Mouse (Mus musculus) frontal cortex, adult (tissue): ENCODE results near the gene Thada.
"Not testable (repeated sequence)": the region's sequence is repeated elsewhere in the genome, so short reads cannot be mapped to it uniquely, and the experiment has no call there.

Experiments used
- ATAC-seq: cut with Nextera tagmentation; 2 replicates; pipeline ENCODE4 v1.9.2; 2017; ENCODE audit warnings: mild to moderate bottlenecking, moderate library complexity, mixed read lengths; ENCODE audit not compliant: low TSS enrichment

Gene Thada

DNA sequence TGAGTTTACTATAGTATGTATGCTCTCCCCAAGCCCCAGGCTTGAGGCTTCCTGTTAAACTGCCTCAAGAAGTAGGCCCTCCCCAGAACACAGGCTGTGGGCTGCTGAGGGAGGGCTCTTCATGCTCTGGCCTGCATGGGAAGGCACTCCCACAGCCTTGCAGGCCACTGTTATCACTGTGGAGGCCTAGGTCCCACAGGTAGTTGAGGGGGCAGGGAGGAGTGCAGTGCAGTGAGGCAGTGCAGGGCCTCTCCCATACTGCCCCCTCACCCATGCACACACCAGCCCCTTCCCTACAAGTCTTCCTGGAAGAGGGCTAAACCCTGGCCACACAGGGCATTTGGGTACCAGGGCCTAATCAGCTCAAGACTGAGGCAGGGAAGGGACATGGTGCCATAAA lies 205.0 kb downstream of the Thada start:
- no peak for ATAC-seq

DNA sequence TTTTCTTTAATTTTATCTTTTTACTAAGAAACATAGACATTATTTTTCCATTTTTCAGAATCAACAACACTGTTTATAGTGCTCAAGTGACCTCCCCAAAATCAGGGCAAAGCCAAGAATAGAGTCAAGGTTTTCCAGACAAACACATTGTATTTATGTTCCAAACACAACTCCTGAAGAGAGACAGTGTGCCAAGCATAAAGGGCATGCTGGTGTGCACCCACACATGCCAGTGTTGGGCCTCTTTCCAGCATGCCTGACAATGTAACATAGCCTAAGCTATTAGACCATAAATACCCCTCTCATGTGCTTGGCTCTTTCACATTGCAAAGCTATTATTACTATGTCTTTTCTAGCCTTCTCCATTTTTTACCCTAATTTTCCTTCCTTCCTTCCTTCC lies 205.8 kb downstream of the Thada start:
- ATAC-seq = no peak

DNA sequence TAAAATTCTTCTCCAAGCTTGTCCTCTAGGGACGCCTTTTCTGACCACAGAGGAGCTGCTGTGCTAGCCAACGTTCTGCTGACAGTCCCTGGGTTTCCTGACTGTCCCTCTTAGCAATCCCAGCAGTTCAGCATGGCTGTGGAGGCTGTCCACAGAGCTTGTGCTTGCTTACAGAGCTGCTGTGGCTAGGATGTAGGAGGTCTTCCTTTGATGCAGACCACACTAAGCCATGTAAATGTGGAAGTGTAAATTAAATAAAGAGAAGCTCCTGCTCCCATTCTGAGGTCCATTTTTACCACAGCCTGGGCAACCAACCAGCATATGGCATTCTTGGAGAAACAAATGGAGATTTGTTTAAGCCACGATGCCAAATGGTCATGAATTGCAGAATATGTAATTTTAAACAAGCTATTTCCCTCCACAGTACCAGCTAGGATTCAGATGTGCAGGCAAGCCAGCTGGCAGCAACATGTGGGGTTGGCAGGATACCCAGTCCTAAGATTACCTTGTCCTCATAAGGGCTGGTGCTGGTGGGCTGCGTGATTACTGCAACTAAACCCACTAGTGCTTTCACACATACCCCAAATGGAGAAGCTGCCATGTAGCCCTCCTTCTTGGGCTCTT lies 207.3 kb downstream of the Thada start:
- peak; percentile 86 for ATAC-seq

- no peak for ATAC-seq
These were observed 208.0 kb downstream of the Thada start for GRCm38 (mm10) chr17:84257927-84258532.

GRCm38 (mm10) chr17:84256278-84256819 lies 209.7 kb downstream of the Thada start:
- ATAC-seq = no peak

DNA sequence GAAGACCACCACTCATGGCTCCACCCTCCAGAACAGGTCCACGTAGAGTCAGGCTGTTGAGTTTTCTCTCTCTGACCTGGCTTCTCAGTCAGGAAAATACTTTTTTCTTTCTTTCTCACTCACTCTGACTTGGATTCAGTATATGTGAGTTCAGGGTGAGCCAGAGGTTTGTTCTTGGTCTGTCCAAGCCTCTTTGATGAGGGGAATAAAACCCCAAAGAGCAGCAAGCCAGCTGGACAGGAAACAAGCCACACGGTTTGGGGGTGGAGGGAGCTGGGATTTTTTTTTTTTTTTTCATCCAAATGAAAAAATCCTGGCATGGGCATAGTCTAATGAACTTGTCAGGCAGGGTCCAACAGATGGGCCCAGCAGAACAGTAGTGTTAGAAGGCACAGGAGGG lies 210.2 kb downstream of the Thada start:
- no peak for ATAC-seq

- ATAC-seq = no peak
These were observed 214.6 kb downstream of the Thada start for GRCm38 (mm10) chr17:84251426-84251825.

DNA sequence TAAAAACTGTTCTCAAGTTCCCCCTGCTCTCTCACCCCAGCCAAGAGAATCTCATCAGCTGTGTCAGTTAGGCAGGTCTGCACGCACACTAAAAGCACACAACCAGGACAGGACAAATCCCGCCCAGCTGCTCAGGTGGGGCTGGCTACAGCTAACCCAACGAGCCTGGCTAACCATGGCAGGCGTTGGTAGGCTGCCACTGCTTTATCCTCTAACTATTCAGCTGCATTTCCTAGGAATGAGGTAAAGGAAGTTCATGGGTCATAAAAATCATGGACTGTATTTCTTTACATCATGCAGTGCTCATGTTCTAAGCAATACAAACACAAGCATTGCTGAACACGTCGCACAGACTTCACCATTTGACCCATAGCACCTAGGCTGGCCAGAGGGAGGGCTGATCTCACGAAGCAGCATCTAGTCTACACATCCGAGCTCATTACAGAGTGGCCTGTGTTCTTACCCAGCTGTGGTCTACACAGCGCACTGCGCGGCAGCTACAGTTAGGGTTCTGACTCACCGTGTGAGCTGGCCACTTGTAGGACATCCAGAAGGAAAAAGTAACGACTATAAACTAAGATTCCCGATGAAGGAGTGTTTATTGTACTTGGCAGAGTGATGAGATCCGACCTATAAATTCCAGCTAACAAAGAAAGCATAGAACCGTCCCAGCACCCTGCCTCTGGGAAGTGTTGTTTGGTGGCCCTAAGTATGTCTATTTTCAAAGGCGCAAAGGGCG lies 221.7 kb downstream of the Thada start:
- ATAC-seq = no peak

DNA sequence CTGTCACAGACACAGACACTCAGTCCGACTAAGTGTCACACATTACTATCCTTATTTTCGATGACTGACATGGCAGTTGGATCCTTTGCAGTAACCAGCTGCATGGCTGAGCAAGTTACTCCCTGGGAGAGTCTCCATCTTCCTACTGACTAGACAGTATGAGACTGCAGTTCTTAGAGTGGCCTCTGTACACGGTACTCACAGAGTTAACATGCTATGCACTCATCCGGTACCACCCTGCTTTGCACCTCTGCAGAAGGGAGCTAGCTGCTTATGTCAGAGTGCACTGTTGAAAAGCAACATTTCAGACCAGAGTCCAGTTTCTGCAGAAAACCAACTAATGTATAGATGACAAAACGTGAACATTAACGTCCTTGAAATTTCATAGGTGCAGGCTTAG lies 222.2 kb downstream of the Thada start:
- no peak for ATAC-seq

DNA sequence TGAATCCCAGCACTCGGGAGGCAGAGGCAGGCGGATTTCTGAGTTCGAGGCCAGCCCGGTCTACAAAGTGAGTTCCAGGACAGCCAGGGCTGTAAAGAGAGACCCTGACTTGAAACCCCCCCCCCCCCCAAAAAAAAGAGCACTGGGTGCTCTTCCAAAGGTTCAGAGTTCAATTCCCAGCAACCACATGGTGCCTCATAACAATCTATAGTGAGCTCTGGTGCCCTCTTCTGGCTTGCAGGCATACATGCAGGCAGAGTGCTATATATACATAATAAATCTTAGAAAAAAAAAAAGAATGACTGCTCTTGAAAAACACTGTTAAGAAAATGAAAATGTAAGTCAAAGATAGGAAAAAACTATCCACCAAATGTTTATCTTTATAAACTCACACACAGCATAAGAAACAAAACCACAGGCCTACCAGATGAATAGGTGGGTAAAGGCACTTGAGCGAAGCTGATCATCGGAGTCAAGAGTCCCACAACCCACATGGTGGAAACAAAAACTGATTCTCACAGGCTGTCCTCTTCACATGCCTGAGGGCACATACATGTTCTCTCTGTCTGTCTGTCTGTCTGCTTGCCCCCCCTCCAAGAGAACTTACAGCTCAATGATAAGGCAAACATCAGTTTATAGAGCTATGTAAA lies 224.6 kb downstream of the Thada start:
- ATAC-seq = no peak

GRCm38 (mm10) chr17:84239679-84240292 lies 226.2 kb downstream of the Thada start:
- no peak for ATAC-seq

DNA sequence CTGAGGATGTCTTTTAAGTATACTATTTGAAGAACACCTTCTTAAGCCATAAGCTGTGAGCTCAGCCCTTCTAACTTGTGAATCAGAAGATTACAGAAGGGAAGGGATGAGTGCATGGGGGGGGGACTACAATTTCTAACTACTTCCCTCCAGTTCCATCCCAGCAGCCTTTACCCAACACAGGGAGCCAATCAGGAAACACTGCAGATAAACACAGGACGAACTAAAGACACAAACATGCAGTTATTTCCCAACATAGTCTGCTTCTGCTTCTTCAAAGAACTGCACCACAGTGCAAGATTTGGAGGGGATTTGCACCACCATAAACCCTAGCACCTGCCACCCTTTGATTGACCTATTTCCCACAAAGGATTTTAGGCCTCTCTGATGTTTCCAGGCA lies 227.8 kb downstream of the Thada start:
- ATAC-seq = no peak

- ATAC-seq = no peak
These were observed 229.0 kb downstream of the Thada start for GRCm38 (mm10) chr17:84236781-84237557.

DNA sequence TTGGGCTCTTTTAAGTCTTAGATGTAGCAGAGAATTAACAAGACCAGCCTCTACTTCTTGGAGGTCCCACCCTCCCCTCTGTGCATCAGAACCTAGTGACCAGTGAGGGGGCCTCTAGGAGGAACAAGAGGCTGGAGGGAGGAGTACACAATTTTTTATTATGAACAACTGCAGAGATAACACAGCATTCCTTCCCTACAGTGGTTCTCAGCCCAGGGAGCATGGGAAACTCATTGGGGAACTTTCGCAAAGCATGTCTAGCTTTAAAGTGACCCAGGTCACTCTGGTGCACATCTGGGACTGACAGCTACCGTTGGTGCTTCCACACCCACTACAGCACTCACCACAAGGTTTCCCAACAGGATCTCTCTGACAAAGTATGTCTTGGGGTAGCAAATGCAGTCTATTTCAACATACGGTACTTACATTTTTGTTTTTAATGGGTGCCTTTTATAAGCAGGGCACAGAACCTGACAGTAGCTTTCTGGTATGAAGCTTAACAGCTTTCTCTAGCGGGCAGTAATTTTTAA lies 230.5 kb downstream of the Thada start:
- no peak for ATAC-seq

GRCm38 (mm10) chr17:84234785-84235184 lies 231.2 kb downstream of the Thada start:
- ATAC-seq = not testable (repeated sequence)

DNA sequence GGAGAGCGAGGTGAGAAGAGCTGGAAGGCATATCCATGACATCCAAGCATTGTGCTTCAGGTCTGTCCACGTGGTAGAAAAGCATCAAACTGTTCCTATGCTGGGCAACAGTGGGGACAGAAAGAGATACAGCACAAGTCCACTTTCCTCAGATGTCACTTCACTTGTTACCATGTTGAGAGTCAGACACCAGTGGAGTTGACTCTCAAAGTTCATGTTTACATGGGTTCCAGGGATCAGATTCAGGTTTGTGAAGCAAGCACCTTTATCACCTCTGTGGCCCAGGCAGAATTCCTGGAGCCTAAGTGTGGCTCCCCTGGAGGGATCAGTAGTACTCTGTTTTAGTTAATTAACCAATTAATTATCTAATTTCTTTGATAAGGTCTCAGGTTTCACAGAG lies 232.2 kb downstream of the Thada start:
- no peak for ATAC-seq

DNA sequence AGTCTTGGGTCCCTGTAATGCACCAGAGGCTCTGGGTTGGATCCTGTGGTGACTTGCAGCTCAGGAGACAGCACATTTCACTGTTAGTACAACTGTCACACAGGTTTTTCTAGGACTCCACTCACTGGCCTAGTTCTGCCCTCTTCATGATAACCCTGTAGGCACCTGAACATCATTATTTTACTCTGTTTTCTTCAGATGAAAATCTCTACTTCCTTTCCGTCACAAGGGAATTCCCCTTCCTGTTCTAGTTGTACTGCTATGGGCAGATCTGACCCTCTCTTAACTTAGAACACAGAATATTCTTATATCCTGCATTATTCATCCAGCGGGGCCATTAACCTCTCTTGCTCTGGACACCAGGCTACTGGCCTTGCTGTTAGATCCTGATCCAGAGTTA lies 234.6 kb downstream of the Thada start:
- no peak for ATAC-seq

GRCm38 (mm10) chr17:84228223-84228622 lies 237.8 kb downstream of the Thada start:
- ATAC-seq = no peak

DNA sequence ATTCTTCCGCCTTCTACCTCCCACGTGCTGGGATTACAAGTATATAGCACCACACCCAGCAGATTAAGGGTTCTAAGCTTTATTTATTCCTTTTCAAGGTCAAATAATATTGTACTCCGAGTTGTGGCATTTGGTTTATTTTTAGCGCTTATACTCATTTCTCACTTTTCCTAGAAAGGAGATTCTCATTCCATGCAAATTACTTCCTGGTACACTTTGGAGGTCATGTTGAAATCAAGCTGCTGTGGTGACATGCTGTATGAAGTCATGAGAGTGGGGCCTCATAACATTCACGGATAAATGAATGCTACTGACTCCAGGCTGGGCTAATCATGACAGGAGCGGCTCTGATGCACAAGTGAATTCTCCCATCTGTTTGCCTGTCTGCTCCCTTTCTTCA lies 239.3 kb downstream of the Thada start:
- ATAC-seq = no peak

DNA sequence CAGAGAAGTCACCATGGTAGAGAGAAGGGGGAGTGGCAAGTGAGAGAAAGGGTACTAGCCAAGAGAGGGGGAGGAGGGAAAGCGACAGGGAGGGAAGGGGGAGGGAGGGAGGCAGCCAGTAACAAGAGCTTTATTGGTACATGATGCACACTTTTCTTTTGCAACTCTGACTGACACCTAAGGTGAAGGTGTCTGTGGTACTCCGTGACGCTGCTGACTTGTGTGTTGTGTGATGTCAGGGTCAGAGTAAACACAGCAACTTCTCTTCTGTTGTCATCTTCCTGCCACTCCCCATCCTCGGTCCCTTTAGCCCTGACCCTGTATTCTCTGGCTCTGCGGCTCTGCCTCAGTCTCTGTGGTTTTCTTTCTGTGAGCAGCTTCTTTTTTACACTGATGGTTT lies 239.8 kb downstream of the Thada start:
- no peak for ATAC-seq
